Mouse (Mus musculus) liver, adult 2 months (tissue): ENCODE measurements around the gene Gm21974.

ENCODE experiments used
- CTCF ChIP-seq: fragments of 200-500 bp; IDR thresholded peaks from 2 replicates; pipeline ENCODE4 v1.5.1; 2011; ENCODE audit warnings: low read depth, low read length, control low read depth
- POLR2A ChIP-seq: fragments of 200-500 bp; IDR thresholded peaks from 2 replicates; pipeline ENCODE4 v1.6.1; 2011; ENCODE audit warnings: low read length, control low read depth; ENCODE audit not compliant: insufficient read depth; ENCODE audit errors: extremely low read depth

DNA sequence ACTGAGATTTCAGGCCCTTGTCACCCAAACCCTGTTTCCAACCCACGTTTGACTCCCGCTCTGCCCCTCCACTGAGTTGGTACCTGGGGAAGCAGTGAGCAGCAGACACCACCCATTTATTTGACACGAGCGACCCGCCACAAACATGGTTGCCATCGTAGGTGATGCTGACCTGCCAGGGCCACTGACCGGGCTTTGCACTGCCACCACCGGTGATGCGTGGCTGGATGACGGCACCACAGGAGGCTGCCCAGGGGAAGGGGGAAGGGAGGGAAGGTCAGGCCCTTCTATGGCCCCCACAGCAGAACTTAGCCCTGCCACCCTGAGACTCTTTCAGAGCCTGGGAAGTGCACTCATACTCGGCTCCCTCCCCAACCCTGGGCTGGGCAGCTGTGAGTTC lies 32.5 kb upstream of the Gm21974 start:
- TF ChIP-seq CTCF, result no peak
- no peak for TF ChIP-seq POLR2A
